Mouse (Mus musculus) heart, postnatal 0 days (tissue): ENCODE data around the gene Shroom3. TPM values are rescaled to one million over a fixed set of nuclear protein-coding genes. Genes with fewer than 3 reads are reported as not detected.

Experiments used
- ATAC-seq: fragments of 200-750 bp; cut with Nextera tagmentation; 2 replicates; pipeline ENCODE4 v1.8.0; 2017; ENCODE audit warnings: low read depth, moderate number of reproducible peaks, moderate library complexity; ENCODE audit not compliant: insufficient read depth
- DNase-seq: peaks from one replicate; pipeline ENCODE4 v3.0.0-alpha.2; 2016; ENCODE audit warnings: low spot score
- H3K27ac ChIP-seq: fragments of 300-500 bp; sonication (generic); 2 replicates; pipeline ENCODE4 v1.5.1; 2014; ENCODE audit warnings: low read depth, mild to moderate bottlenecking
- H3K27me3 ChIP-seq: fragments of 300-500 bp; sonication (generic); 2 replicates; pipeline ENCODE4 v1.6.1; 2014; ENCODE audit warnings: low read length, mixed read lengths; ENCODE audit not compliant: control insufficient read depth, insufficient read depth
- H3K36me3 ChIP-seq: fragments of 300-500 bp; sonication (generic); replicated peaks from 2 replicates; pipeline ENCODE4 v1.6.1; 2014; ENCODE audit warnings: low read length, mixed read lengths; ENCODE audit not compliant: control insufficient read depth, insufficient read depth
- H3K4me1 ChIP-seq: fragments of 300-500 bp; sonication (generic); 2 replicates; pipeline ENCODE4 v1.6.1; 2014; ENCODE audit warnings: antibody characterized with exemption; ENCODE audit not compliant: control insufficient read depth, insufficient read depth
- H3K4me2 ChIP-seq: fragments of 300-500 bp; sonication (generic); 2 replicates; pipeline ENCODE4 v1.6.1; 2014; ENCODE audit warnings: low read depth, mild to moderate bottlenecking, low read length, moderate library complexity
- H3K4me3 ChIP-seq: fragments of 300-500 bp; sonication (generic); 2 replicates; pipeline ENCODE4 v1.5.1; 2014; ENCODE audit warnings: low read depth, low read length
- H3K9ac ChIP-seq: fragments of 300-500 bp; sonication (generic); replicated peaks from 2 replicates; pipeline ENCODE4 v1.6.1; 2014; ENCODE audit warnings: low read depth, low read length, mixed read lengths
- H3K9me3 ChIP-seq: fragments of 300-500 bp; sonication (generic); replicated peaks from 2 replicates; pipeline ENCODE4 v1.6.1; 2016; ENCODE audit warnings: low read length; ENCODE audit not compliant: control insufficient read depth
- CTCF ChIP-seq: IDR thresholded peaks from 2 replicates; pipeline ENCODE4 v1.5.1; 2016; ENCODE audit warnings: antibody characterized with exemption, control low read depth, low read depth
- EP300 ChIP-seq: IDR thresholded peaks from 2 replicates; pipeline ENCODE4 v1.6.1; 2016; ENCODE audit warnings: antibody characterized with exemption, low read depth
- WGBS: fragments of 180-500 bp; shearing (Covaris S2); extraction: QIAGEN DNeasy Blood & Tissue Kit; methylation state at CpG from one replicate; pipeline ENCODE4 v1.1.7; 2014; 5-methylcytosine and 5-hydroxymethylcytosine counted together
- polyA plus RNA-seq: library from polyadenylated mRNA; unstranded; fragments of >200 nt; fragmentation: Nextera tagmentation; extraction: Ambion mirVana; gene quantifications from 2 replicates; pipeline ENCODE4 v1.2.1, GENCODE M21; 2015
- total RNA-seq: library from RNA; depleted of rRNA; stranded (reverse); fragments of >200 nt; gene quantifications from 2 replicates; pipeline ENCODE4 v1.2.3, GENCODE M21; 2014; ENCODE audit warnings: low replicate concordance

The Shroom3 gene
- total and polyA plus RNA-seq, 2 experiments from 2014 or later = 13.3 to 72.4 TPM

DNA sequence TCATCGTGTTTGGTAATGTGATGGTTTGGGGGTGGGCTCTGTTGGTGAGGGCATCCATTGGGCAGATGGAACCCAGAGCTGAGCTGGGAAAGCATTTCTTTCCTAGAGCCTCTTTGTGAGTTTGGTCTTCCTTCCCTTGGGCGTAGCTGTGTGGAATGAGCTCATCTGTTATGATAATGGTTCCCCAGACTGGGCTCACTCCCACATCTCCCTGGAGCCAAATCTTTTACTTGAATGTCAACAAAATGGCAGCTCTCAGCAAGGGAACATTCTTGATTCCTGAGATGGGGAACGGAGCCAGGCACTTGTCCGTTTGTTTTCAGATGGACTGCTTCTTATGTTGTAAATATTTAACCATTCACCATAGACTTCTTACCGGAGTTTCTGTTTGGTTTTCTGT is 158.2 kb downstream of the Shroom3 start:
- Histone ChIP-seq H3K4me2 (no peak overlapping the region), H3K27me3 (no peaks in the 10 kb centered on the region), H3K9me3 (no peaks in the 10 kb centered on the region), H3K36me3 (0 out of 2 replicates have a peak, but pooled peaks cover 4% of the 10 kb centered on the region), H3K4me1 (peaks cover 32% of the 10 kb centered on the region), H3K27ac (peak overlapping the region; percentile 46; the same call in 1 of the 2 replicates), H3K4me3 (no peak overlapping the region), H3K9ac (no peak overlapping the region)
- DNase-seq = peak; percentile 70
- 51% methylated on average over 5 of the region's 5 CpGs for WGBS
- TF ChIP-seq CTCF = no peak
- TF ChIP-seq EP300 = no peak
- peak; percentile 42; the same call in 1 of the 2 replicates for ATAC-seq

DNA sequence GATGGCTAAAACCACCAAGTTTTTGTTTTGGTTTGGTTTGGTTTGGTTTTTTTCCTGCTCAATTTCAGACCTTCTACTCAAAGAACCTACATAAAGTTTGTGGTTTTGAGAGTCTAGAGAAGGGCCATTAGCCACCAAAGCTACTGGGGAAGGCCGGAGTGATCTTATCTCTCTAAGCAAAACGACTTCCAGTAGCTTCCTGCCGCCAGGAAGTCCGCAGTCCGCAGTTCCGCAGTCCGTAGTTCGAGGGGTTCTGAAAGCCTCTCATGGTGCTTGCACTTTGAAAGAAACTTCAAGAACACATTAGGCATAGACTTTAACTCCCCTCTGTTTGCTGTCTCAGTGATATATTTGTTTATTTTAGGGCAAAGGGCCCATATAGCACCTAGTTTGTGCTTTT is 159.2 kb downstream of the Shroom3 start:
- H3K9me3 ChIP-seq = no peaks in the 10 kb centered on the region
- WGBS = 29% methylated on average over 8 of the region's 8 CpGs
- no peak for TF ChIP-seq CTCF
- TF ChIP-seq EP300 = no peak
- DNase-seq (no peak), ATAC-seq (no peak)
- H3K36me3 ChIP-seq = 0 out of 2 replicates have a peak, but pooled peaks cover 4% of the 10 kb centered on the region
- H3K27ac ChIP-seq = 0 out of 2 replicates have a peak overlapping the region, but pooled peaks have one; percentile 28
- no peaks in the 10 kb centered on the region for H3K27me3 ChIP-seq
- no peak overlapping the region for H3K4me3 ChIP-seq
- H3K4me2 ChIP-seq = no peak overlapping the region
- no peak overlapping the region for H3K9ac ChIP-seq
- peaks cover 32% of the 10 kb centered on the region for H3K4me1 ChIP-seq

DNA sequence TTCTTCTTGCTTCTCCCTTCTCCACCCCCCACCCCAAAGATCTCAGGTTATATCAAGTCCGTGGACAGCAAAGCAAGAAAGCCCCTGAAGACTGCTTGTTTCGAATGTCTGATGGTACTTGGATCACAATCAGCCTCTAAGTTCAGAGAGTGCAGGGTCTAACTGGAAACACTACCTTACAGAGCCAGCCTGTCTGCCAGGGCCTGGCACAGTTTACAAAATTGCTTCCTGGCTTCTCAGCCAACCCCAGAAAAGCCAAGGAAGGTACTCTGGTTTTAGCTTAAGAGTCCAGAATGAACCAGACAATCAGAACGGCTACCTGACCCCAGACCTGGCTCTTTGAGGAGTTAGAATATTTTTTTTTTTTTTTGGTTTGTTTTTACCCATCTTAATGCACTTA is 159.6 kb downstream of the Shroom3 start:
- Histone ChIP-seq H3K36me3 (0 out of 2 replicates have a peak, but pooled peaks cover 4% of the 10 kb centered on the region), H3K9ac (no peak overlapping the region), H3K4me3 (no peak overlapping the region), H3K4me1 (peaks cover 32% of the 10 kb centered on the region), H3K9me3 (no peaks in the 10 kb centered on the region), H3K4me2 (no peak overlapping the region), H3K27me3 (no peaks in the 10 kb centered on the region), H3K27ac (0 out of 2 replicates have a peak overlapping the region, but pooled peaks have one; percentile 32)
- ATAC-seq = no peak
- 66% methylated on average over 3 of the region's 3 CpGs for WGBS
- no peak for TF ChIP-seq CTCF
- TF ChIP-seq EP300 = no peak
- DNase-seq = no peak

DNA sequence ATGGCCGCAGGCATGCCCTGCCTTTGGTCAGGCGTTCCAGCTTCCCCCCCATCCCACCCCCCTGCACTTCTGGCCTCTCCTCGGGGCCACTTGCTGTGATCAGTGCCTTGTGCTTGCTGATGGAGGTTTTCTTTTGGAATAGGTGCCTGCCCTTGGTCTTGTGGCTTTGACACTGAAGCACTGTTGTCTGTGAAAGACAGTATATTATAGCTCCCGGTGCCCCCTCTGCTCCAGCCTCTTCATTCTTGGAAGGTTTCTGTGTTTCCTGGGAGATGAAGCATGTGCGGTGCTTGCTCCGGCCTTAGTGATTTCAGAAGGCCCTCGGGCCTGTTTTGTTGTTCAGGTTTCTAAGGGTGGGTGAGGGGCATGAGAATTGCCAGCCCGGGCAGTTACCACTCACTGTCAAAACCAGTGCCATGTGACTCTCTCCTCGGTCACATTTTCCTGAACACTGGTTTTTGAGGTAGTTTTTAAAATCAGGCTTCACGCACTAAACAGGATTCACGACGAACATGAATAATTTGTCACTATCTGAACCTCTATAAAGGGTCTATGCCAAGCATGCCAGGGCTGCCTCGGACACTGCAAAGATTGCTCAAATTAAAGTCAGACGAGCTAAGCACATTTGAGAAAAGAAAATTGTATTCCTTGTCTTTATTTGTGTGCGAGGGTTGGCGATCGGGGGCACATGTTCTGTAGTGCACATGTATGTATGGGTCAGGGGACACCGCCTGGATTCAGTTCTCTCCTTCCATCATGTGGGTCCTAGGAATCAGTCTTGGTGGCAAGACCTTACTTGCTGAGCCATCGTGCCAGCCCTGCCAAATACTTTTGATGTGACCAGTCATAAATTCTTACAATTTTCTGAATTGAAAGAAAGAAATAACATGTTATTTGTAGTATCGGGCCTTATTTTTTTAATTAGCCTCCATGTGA is 160.9 kb downstream of the Shroom3 start:
- DNase-seq (no peak), ATAC-seq (no peak)
- no peak overlapping the region for H3K4me3 ChIP-seq
- 74% methylated on average over 20 of the region's 20 CpGs for WGBS
- H3K4me1 ChIP-seq = peaks cover 37% of the 10 kb centered on the region
- no peak overlapping the region for H3K27ac ChIP-seq
- H3K36me3 ChIP-seq = 0 out of 2 replicates have a peak, but pooled peaks cover 4% of the 10 kb centered on the region
- H3K27me3 ChIP-seq = no peaks in the 10 kb centered on the region
- no peaks in the 10 kb centered on the region for H3K9me3 ChIP-seq
- no peak overlapping the region for H3K4me2 ChIP-seq
- TF ChIP-seq CTCF (no peak), EP300 (no peak)
- no peak overlapping the region; the same call in 1 of the 2 replicates for H3K9ac ChIP-seq

DNA sequence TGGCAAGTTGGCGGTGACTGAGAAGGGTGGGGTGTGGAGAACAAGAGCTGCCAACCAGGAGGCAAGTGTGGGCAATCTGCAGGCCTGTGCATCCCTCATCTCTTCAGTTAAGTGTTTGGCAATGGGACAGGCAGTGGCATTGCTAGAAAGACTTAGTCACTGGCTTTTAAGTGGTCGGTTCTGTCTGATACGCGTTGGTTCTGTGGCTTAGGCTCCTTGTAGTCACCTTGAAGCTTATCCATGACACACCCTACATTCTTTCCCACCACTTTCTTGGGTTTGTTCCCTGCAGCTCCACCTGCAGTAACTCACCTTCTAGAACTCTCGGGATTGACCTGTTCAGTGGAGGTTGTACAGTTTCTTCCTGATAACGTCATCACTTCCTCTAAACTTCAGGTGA is 166.5 kb downstream of the Shroom3 start:
- Histone ChIP-seq H3K36me3 (0 out of 2 replicates have a peak, but pooled peaks cover 4% of the 10 kb centered on the region), H3K4me1 (peaks cover 14% of the 10 kb centered on the region), H3K9me3 (no peaks in the 10 kb centered on the region), H3K27ac (peak overlapping the region; percentile 35; the same call in 1 of the 2 replicates), H3K27me3 (no peaks in the 10 kb centered on the region), H3K9ac (no peak overlapping the region), H3K4me2 (no peak overlapping the region), H3K4me3 (no peak overlapping the region)
- WGBS = 51% methylated on average over 6 of the region's 6 CpGs
- no peak for TF ChIP-seq CTCF
- TF ChIP-seq EP300 = no peak
- ATAC-seq (peak; percentile 47; the same call in 1 of the 2 replicates), DNase-seq (no peak)
